Mouse (Mus musculus): ENCODE results near the gene Hnf1a.

Hnf1a gene

GRCm38 (mm10) chr5:114979250-114980121 lies 8.6 kb upstream of the Hnf1a start:
- peak; percentile 78 for DNase-seq

- peak; percentile 37 for DNase-seq
These were observed 8.0 kb upstream of the Hnf1a start for GRCm38 (mm10) chr5:114978888-114979249.

- peak; percentile 53 for DNase-seq
These were observed 7.6 kb upstream of the Hnf1a start for GRCm38 (mm10) chr5:114978473-114978872.

GRCm38 (mm10) chr5:114976935-114977334 lies 6.0 kb upstream of the Hnf1a start:
- DNase-seq: no peak

- DNase-seq: peak; percentile 53
These were observed 2.2 kb upstream of the Hnf1a start for GRCm38 (mm10) chr5:114973131-114973530.

GRCm38 (mm10) chr5:114972201-114972600 lies 1.3 kb upstream of the Hnf1a start:
- no peak for DNase-seq

GRCm38 (mm10) chr5:114969609-114970215 lies 1.2 kb downstream of the Hnf1a start:
- no peak for DNase-seq

GRCm38 (mm10) chr5:114969064-114969463 lies 1.8 kb downstream of the Hnf1a start:
- DNase-seq: peak; percentile 82

GRCm38 (mm10) chr5:114968651-114969050 lies 2.2 kb downstream of the Hnf1a start:
- DNase-seq: peak; percentile 57

- DNase-seq: peak; percentile 44
These were observed 3.2 kb downstream of the Hnf1a start for GRCm38 (mm10) chr5:114967523-114968268.

GRCm38 (mm10) chr5:114964967-114965898 lies 5.7 kb downstream of the Hnf1a start:
- peak; percentile 71 for DNase-seq

GRCm38 (mm10) chr5:114964315-114964966 lies 6.5 kb downstream of the Hnf1a start:
- peak; percentile 54 for DNase-seq

- DNase-seq: peak; percentile 46
These were observed 9.1 kb downstream of the Hnf1a start for GRCm38 (mm10) chr5:114961590-114962360.

GRCm38 (mm10) chr5:114958069-114958468 lies 12.8 kb downstream of the Hnf1a start:
- no peak for DNase-seq

- no peak for DNase-seq
These were observed 17.6 kb downstream of the Hnf1a start for GRCm38 (mm10) chr5:114953326-114953725.

GRCm38 (mm10) chr5:114951279-114951880 lies 19.5 kb downstream of the Hnf1a start:
- no peak for DNase-seq

- no peak for DNase-seq
These were observed 20.2 kb downstream of the Hnf1a start for GRCm38 (mm10) chr5:114950669-114951068.

- DNase-seq: no peak
These were observed 21.1 kb downstream of the Hnf1a start for GRCm38 (mm10) chr5:114949812-114950211.

GRCm38 (mm10) chr5:114949316-114949715 lies 21.6 kb downstream of the Hnf1a start:
- DNase-seq: no peak

- DNase-seq: peak; percentile 80
These were observed 22.0 kb downstream of the Hnf1a start for GRCm38 (mm10) chr5:114948891-114949290.

- DNase-seq: no peak
These were observed 25.8 kb downstream of the Hnf1a start for GRCm38 (mm10) chr5:114945072-114945471.
